Comparison of ENCODE assay signal across 10 mouse cellular contexts in genomic region chr12:69211057-69211456, GRCm38 (mm10). TPM values are rescaled to one million over a fixed set of nuclear protein-coding genes. Genes with fewer than 3 reads are reported as not detected.
DNase-seq lines count a peak whose midpoint lies in the region; ATAC-seq lines count a peak whose summit lies in the region.
"Had no signal": no experiment of that assay in that cellular context is flagged by ENCODE, and none has a peak within 500 bp of the region (broad histone marks: within the 10 kb centered on the region; RNA-seq: fewer than 3 reads in every experiment).

No protein-coding gene starts in this region.

- no peaks in the 10 kb centered on the region for H3K27me3 ChIP-seq in hindbrain, embryonic 11.5 days (ENCODE audit: control insufficient read depth, insufficient read depth, low read length)
- H3K27me3 ChIP-seq in hindbrain, embryonic 13.5 days, result no peaks in the 10 kb centered on the region
- H3K27me3 ChIP-seq in heart, embryonic 16.5 days (ENCODE audit: control insufficient read depth, insufficient read depth, low read length), result no peaks in the 10 kb centered on the region
- H3K27me3 ChIP-seq: embryonic facial prominence, embryonic 13.5 days had no signal

- no peak overlapping the region for H3K4me2 ChIP-seq in hindbrain, embryonic 11.5 days (replicated peaks; ENCODE audit: low read depth, low read length)
- H3K4me2 ChIP-seq in hindbrain, embryonic 13.5 days, result no peak overlapping the region
- H3K4me2 ChIP-seq in heart, embryonic 16.5 days (ENCODE audit: low read depth, low read length), result no peak overlapping the region; the same call in 1 of the 2 replicates
- H3K4me2 ChIP-seq: embryonic facial prominence, embryonic 13.5 days had no signal

- 93% methylated on average over 5 of the region's 5 CpGs for WGBS in hindbrain, embryonic 11.5 days
- WGBS in hindbrain, embryonic 13.5 days, result 88% methylated on average over 5 of the region's 5 CpGs
- 45% methylated on average over 5 of the region's 5 CpGs for WGBS in heart, embryonic 16.5 days

- no peak for ATAC-seq in hindbrain, embryonic 11.5 days (ENCODE audit: low FRiP score)
- no peak for ATAC-seq in hindbrain, embryonic 13.5 days (ENCODE audit: low FRiP score)
- ATAC-seq in heart, embryonic 16.5 days (replicated peaks; ENCODE audit: extremely low read depth, insufficient read depth, low FRiP score), result peak; percentile 64

- H3K9ac ChIP-seq in hindbrain, embryonic 11.5 days (ENCODE audit: low read depth, low read length), result no peak overlapping the region
- H3K9ac ChIP-seq in hindbrain, embryonic 13.5 days, result no peak overlapping the region
- no peak overlapping the region for H3K9ac ChIP-seq in heart, embryonic 16.5 days (ENCODE audit: low read length)
- H3K9ac ChIP-seq: embryonic facial prominence, embryonic 13.5 days had no signal

- H3K4me3 ChIP-seq in hindbrain, embryonic 11.5 days (ENCODE audit: low read depth, low read length), result no peak overlapping the region
- H3K4me3 ChIP-seq in hindbrain, embryonic 13.5 days, result no peak overlapping the region
- no peak overlapping the region for H3K4me3 ChIP-seq in heart, embryonic 16.5 days (ENCODE audit: low read length)
- H3K4me3 ChIP-seq: embryonic facial prominence, embryonic 13.5 days had no signal

- no peaks in the 10 kb centered on the region for H3K9me3 ChIP-seq in hindbrain, embryonic 11.5 days (ENCODE audit: control insufficient read depth, low read length)
- H3K9me3 ChIP-seq in hindbrain, embryonic 13.5 days, result no peaks in the 10 kb centered on the region
- H3K9me3 ChIP-seq in heart, embryonic 16.5 days (replicated peaks; ENCODE audit: control insufficient read depth, low read length), result no peaks in the 10 kb centered on the region
- H3K9me3 ChIP-seq: embryonic facial prominence, embryonic 13.5 days had no signal

- DNase-seq in hindbrain, embryonic 11.5 days (ENCODE audit: low spot score), result peak; percentile 17
- DNase-seq in thymus, postnatal 14 days, result peak; percentile 29
- DNase-seq in thymus, postnatal 10 days (ENCODE audit: low spot score in 2 of 2), result no peak
- no peak for DNase-seq in neural tube, embryonic 10.5 days (ENCODE audit: extremely low spot score, low spot score)
- DNase-seq in gastrocnemius, adult 8-10 months (ENCODE audit: low spot score in 2 of 2), result no peak
- DNase-seq: adrenal gland, adult 2 months had no signal

- H3K4me1 ChIP-seq in hindbrain, embryonic 11.5 days (replicated peaks; ENCODE audit: control insufficient read depth, insufficient read depth, low read length), result no peaks in the 10 kb centered on the region
- H3K4me1 ChIP-seq in hindbrain, embryonic 13.5 days (replicated peaks), result no peaks in the 10 kb centered on the region
- H3K4me1 ChIP-seq in heart, embryonic 16.5 days (ENCODE audit: control insufficient read depth, insufficient read depth, low read length), result no peaks in the 10 kb centered on the region
- H3K4me1 ChIP-seq: embryonic facial prominence, embryonic 13.5 days had no signal

- H3K36me3 ChIP-seq in hindbrain, embryonic 11.5 days (ENCODE audit: control insufficient read depth, insufficient read depth, low read length), result no peaks in the 10 kb centered on the region
- H3K36me3 ChIP-seq in hindbrain, embryonic 13.5 days, result no peaks in the 10 kb centered on the region
- peaks cover 18% of the 10 kb centered on the region for H3K36me3 ChIP-seq in heart, embryonic 16.5 days (ENCODE audit: control insufficient read depth, insufficient read depth)

- no peak overlapping the region for H3K27ac ChIP-seq in hindbrain, embryonic 11.5 days (ENCODE audit: low read depth, low read length)
- no peak overlapping the region for H3K27ac ChIP-seq in hindbrain, embryonic 13.5 days
- H3K27ac ChIP-seq in heart, embryonic 16.5 days (ENCODE audit: low read length), result peak overlapping the region; percentile 42

RNA-seq across cellular contexts. Expression of gene Gm49384, which starts 7.0 kb away (rescaled TPM):
- 34.5 and 36.2 TPM in 2 replicates for polyA plus RNA-seq in hindbrain, embryonic 11.5 days (2014; fragmentation: Nextera tagmentation; extraction: Ambion mirVana)
- 16.2 and 17.3 TPM in 2 replicates for polyA plus RNA-seq in hindbrain, embryonic 13.5 days (2015; fragmentation: Nextera tagmentation; extraction: Ambion mirVana)
- 14.1 and 18.9 TPM in 2 replicates for polyA plus RNA-seq in heart, embryonic 16.5 days (2015; fragmentation: Nextera tagmentation; extraction: Ambion mirVana)
- total RNA-seq in gastrocnemius, adult 8-10 months (2022), result 1 to 10 TPM; 1.8 to 2.6 (median 2.1) TPM
- polyA plus RNA-seq: adrenal gland, adult 2 months; gonadal fat pad, adult 2 months had no signal

RNA-seq across cellular contexts. Expression of gene Dnaaf2, which starts 12.8 kb away (rescaled TPM):
- 13.2 and 13.9 TPM in 2 replicates for polyA plus RNA-seq in hindbrain, embryonic 11.5 days (2014; fragmentation: Nextera tagmentation; extraction: Ambion mirVana)
- 7.8 and 8.9 TPM in 2 replicates for polyA plus RNA-seq in hindbrain, embryonic 13.5 days (2015; fragmentation: Nextera tagmentation; extraction: Ambion mirVana)
- polyA plus RNA-seq in heart, embryonic 16.5 days (2015; fragmentation: Nextera tagmentation; extraction: Ambion mirVana), result 6.1 and 7.8 TPM in 2 replicates
- under 1 TPM; 0.29 to 0.91 (median 0.54) TPM for total RNA-seq in gastrocnemius, adult 8-10 months (2022)

RNA-seq across cellular contexts. Expression of gene Gm49383, which starts 14.2 kb away (rescaled TPM):
- 33.2 and 35.8 TPM in 2 replicates for polyA plus RNA-seq in hindbrain, embryonic 11.5 days (2014; fragmentation: Nextera tagmentation; extraction: Ambion mirVana)
- 16.8 and 18.8 TPM in 2 replicates for polyA plus RNA-seq in hindbrain, embryonic 13.5 days (2015; fragmentation: Nextera tagmentation; extraction: Ambion mirVana)
- 14.8 and 17.6 TPM in 2 replicates for polyA plus RNA-seq in heart, embryonic 16.5 days (2015; fragmentation: Nextera tagmentation; extraction: Ambion mirVana)
- 1 to 10 TPM; 1.9 to 3.9 (median 2.7) TPM for total RNA-seq in gastrocnemius, adult 8-10 months (2022)

RNA-seq across cellular contexts. Expression of gene Pole2, which starts 16.9 kb away (rescaled TPM):
- 24.8 and 25.8 TPM in 2 replicates for polyA plus RNA-seq in hindbrain, embryonic 11.5 days (2014; fragmentation: Nextera tagmentation; extraction: Ambion mirVana)
- 5.7 and 6.7 TPM in 2 replicates for polyA plus RNA-seq in hindbrain, embryonic 13.5 days (2015; fragmentation: Nextera tagmentation; extraction: Ambion mirVana)
- 15.0 TPM in 2 replicates for polyA plus RNA-seq in heart, embryonic 16.5 days (2015; fragmentation: Nextera tagmentation; extraction: Ambion mirVana)
- total RNA-seq in gastrocnemius, adult 8-10 months (2022), result under 1 TPM in 3 of 4 experiments, not detected in 1; 0.15 to 0.27 (median 0.24) TPM

RNA-seq across cellular contexts. Expression of gene Mgat2, which starts 27.1 kb away (rescaled TPM):
- polyA plus RNA-seq in hindbrain, embryonic 11.5 days (2014; fragmentation: Nextera tagmentation; extraction: Ambion mirVana), result 35.9 and 37.7 TPM in 2 replicates
- polyA plus RNA-seq in hindbrain, embryonic 13.5 days (2015; fragmentation: Nextera tagmentation; extraction: Ambion mirVana), result 32.8 and 34.1 TPM in 2 replicates
- 33.4 and 40.2 TPM in 2 replicates for polyA plus RNA-seq in heart, embryonic 16.5 days (2015; fragmentation: Nextera tagmentation; extraction: Ambion mirVana)
- total RNA-seq in gastrocnemius, adult 8-10 months (2022), result 1 to 10 TPM; 5.6 to 8.5 (median 6.2) TPM

Comparison
In these comparisons a context has a peak if more than half of its experiments do, and no peak if none do; other contexts are left out.
1. DNase-seq: peak in hindbrain, embryonic 11.5 days (single experiment) and thymus, postnatal 14 days (single experiment); none in thymus, postnatal 10 days (0 of 2), neural tube, embryonic 10.5 days (single experiment) and gastrocnemius, adult 8-10 months (0 of 2).